Mouse (Mus musculus): ENCODE data around the gene Fyttd1. TPM values are rescaled to one million over a fixed set of nuclear protein-coding genes. Genes with fewer than 3 reads are reported as not detected.
"Not testable (repeated sequence)": the region's sequence is repeated elsewhere in the genome, so short reads cannot be mapped to it uniquely, and the experiment has no call there.

The Fyttd1 gene
- polyA plus RNA-seq, 1 experiment from 2014 or later: 108 TPM

- Histone ChIP-seq H3K4me3 (no peak overlapping the region), H3K36me3 (0 out of 2 replicates have a peak, but pooled peaks cover 12% of the 10 kb centered on the region), H3K4me1 (peaks cover under 1% of the 10 kb centered on the region), H3K27ac (no peak overlapping the region), H3K9me3 (no peaks in the 10 kb centered on the region), H3K4me2 (no peak overlapping the region), H3K27me3 (no peaks in the 10 kb centered on the region), H3K9ac (no peak overlapping the region)
- WGBS: 85% methylated on average over 3 of the region's 3 CpGs
- no peak for ATAC-seq (ENCODE audit: insufficient number of reproducible peaks, insufficient read depth, low FRiP score, low TSS enrichment, low read depth)
Measured at GRCm38 (mm10) chr16:32861813-32862385, 15.4 kb upstream of the Fyttd1 start.

- WGBS: 93% methylated on average over 4 of the region's 4 CpGs
- peaks cover 14% of the 10 kb centered on the region for H3K4me1 ChIP-seq
Measured at GRCm38 (mm10) chr16:32865401-32865800, 11.9 kb upstream of the Fyttd1 start.

GRCm38 (mm10) chr16:32866713-32867112 is 10.6 kb upstream of the Fyttd1 start:
- Histone ChIP-seq H3K4me2 (no peak overlapping the region), H3K4me1 (peaks cover 14% of the 10 kb centered on the region), H3K4me3 (peak overlapping the region; percentile 71; the same call in 1 of the 2 replicates), H3K27me3 (no peaks in the 10 kb centered on the region), H3K36me3 (0 out of 2 replicates have a peak, but pooled peaks cover 3% of the 10 kb centered on the region), H3K27ac (no peak overlapping the region), H3K9me3 (no peaks in the 10 kb centered on the region), H3K9ac (peak overlapping the region; percentile 84; the same call in 1 of the 2 replicates)
- 83% methylated on average over 5 of the region's 5 CpGs for WGBS
- ATAC-seq (ENCODE audit: insufficient number of reproducible peaks, insufficient read depth, low FRiP score, low TSS enrichment, low read depth): no peak

More at GRCm38 (mm10) chr16:32865401-32865800, 11.9 kb upstream of the Fyttd1 start:
- H3K9me3 ChIP-seq: no peaks in the 10 kb centered on the region
- H3K9ac ChIP-seq: no peak overlapping the region
- no peaks in the 10 kb centered on the region for H3K27me3 ChIP-seq
- no peak overlapping the region for H3K27ac ChIP-seq
- no peak overlapping the region for H3K4me3 ChIP-seq
- no peak overlapping the region for H3K4me2 ChIP-seq
- no peak for ATAC-seq (ENCODE audit: insufficient number of reproducible peaks, insufficient read depth, low FRiP score, low TSS enrichment, low read depth)
- 0 out of 2 replicates have a peak, but pooled peaks cover 10% of the 10 kb centered on the region for H3K36me3 ChIP-seq

GRCm38 (mm10) chr16:32867919-32868552 is 9.3 kb upstream of the Fyttd1 start:
- peak overlapping the region; percentile 84 for H3K9ac ChIP-seq
- peaks cover 14% of the 10 kb centered on the region for H3K4me1 ChIP-seq
- no peaks in the 10 kb centered on the region for H3K9me3 ChIP-seq
- H3K27ac ChIP-seq: peak overlapping the region; percentile 61
- peak overlapping the region; percentile 84 for H3K4me2 ChIP-seq
- H3K27me3 ChIP-seq: no peaks in the 10 kb centered on the region
- peak overlapping the region; percentile 71 for H3K4me3 ChIP-seq
- 0 out of 2 replicates have a peak, but pooled peaks cover 3% of the 10 kb centered on the region for H3K36me3 ChIP-seq
- under 1% methylated on average over 35 of the region's 35 CpGs for WGBS
- peak; percentile 95 for ATAC-seq (ENCODE audit: insufficient number of reproducible peaks, insufficient read depth, low FRiP score, low TSS enrichment, low read depth)

- H3K36me3 ChIP-seq: no peaks in the 10 kb centered on the region
- ATAC-seq (ENCODE audit: insufficient number of reproducible peaks, insufficient read depth, low FRiP score, low TSS enrichment, low read depth): no peak
- no peak overlapping the region for H3K4me2 ChIP-seq
- H3K27me3 ChIP-seq: no peaks in the 10 kb centered on the region
- no peak overlapping the region for H3K27ac ChIP-seq
- H3K9me3 ChIP-seq: no peaks in the 10 kb centered on the region
- peaks cover 14% of the 10 kb centered on the region for H3K4me1 ChIP-seq
- H3K9ac ChIP-seq: no peak overlapping the region
- WGBS: 57% methylated on average over 5 of the region's 5 CpGs
- no peak overlapping the region for H3K4me3 ChIP-seq
Measured at GRCm38 (mm10) chr16:32870231-32870630, 7.1 kb upstream of the Fyttd1 start.

- no peaks in the 10 kb centered on the region for H3K27me3 ChIP-seq
- no peak overlapping the region for H3K4me2 ChIP-seq
- 52% methylated on average over 3 of the region's 3 CpGs for WGBS
- no peaks in the 10 kb centered on the region for H3K9me3 ChIP-seq
- no peak overlapping the region for H3K4me3 ChIP-seq
- no peaks in the 10 kb centered on the region for H3K36me3 ChIP-seq
- H3K9ac ChIP-seq: no peak overlapping the region
- no peak for ATAC-seq (ENCODE audit: insufficient number of reproducible peaks, insufficient read depth, low FRiP score, low TSS enrichment, low read depth)
- peaks cover 8% of the 10 kb centered on the region; the same call in 1 of the 2 replicates for H3K4me1 ChIP-seq
- no peak overlapping the region for H3K27ac ChIP-seq
Measured at GRCm38 (mm10) chr16:32873366-32873765, 3.9 kb upstream of the Fyttd1 start.

GRCm38 (mm10) chr16:32875281-32875680 is 2.0 kb upstream of the Fyttd1 start:
- not testable (repeated sequence) for H3K9me3 ChIP-seq; H3K27me3 ChIP-seq; H3K4me3 ChIP-seq; H3K4me2 ChIP-seq; H3K9ac ChIP-seq; ATAC-seq (ENCODE audit: insufficient number of reproducible peaks, insufficient read depth, low FRiP score, low TSS enrichment, low read depth); H3K36me3 ChIP-seq; H3K27ac ChIP-seq
- 52% methylated on average over 1 of the region's 1 CpGs for whole genome bisulfite sequencing
- peaks cover 14% of the 10 kb centered on the region for H3K4me1 ChIP-seq

- 92% methylated on average over 3 of the region's 3 CpGs for WGBS
Measured at GRCm38 (mm10) chr16:32875847-32876246, 1.5 kb upstream of the Fyttd1 start.

GRCm38 (mm10) chr16:32876831-32877230 is 469 bp upstream of the Fyttd1 start:
- Histone ChIP-seq H3K4me2 (peak overlapping the region; percentile 78), H3K9ac (peak overlapping the region; percentile 93), H3K9me3 (no peaks in the 10 kb centered on the region), H3K27me3 (no peaks in the 10 kb centered on the region), H3K27ac (peak overlapping the region; percentile 87; the same call in 1 of the 2 replicates), H3K4me3 (peak overlapping the region; percentile 81), H3K36me3 (0 out of 2 replicates have a peak, but pooled peaks cover 6% of the 10 kb centered on the region), H3K4me1 (peaks cover 14% of the 10 kb centered on the region)
- ATAC-seq (ENCODE audit: insufficient number of reproducible peaks, insufficient read depth, low FRiP score, low TSS enrichment, low read depth): no peak
- WGBS: 24% methylated on average over 9 of the region's 9 CpGs

More at GRCm38 (mm10) chr16:32875847-32876246, 1.5 kb upstream of the Fyttd1 start:
- H3K36me3 ChIP-seq: 0 out of 2 replicates have a peak, but pooled peaks cover 6% of the 10 kb centered on the region
- ATAC-seq (ENCODE audit: insufficient number of reproducible peaks, insufficient read depth, low FRiP score, low TSS enrichment, low read depth): no peak
- H3K9me3 ChIP-seq: no peaks in the 10 kb centered on the region
- H3K4me1 ChIP-seq: peaks cover 14% of the 10 kb centered on the region
- H3K9ac ChIP-seq: no peak overlapping the region; the same call in 1 of the 2 replicates
- no peak overlapping the region for H3K4me3 ChIP-seq
- no peak overlapping the region for H3K27ac ChIP-seq
- no peaks in the 10 kb centered on the region for H3K27me3 ChIP-seq
- H3K4me2 ChIP-seq: no peak overlapping the region

GRCm38 (mm10) chr16:32878157-32878598 is 878 bp downstream of the Fyttd1 start:
- peak overlapping the region; percentile 93 for H3K9ac ChIP-seq
- H3K4me2 ChIP-seq: peak overlapping the region; percentile 78
- 0 out of 2 replicates have a peak, but pooled peaks cover 6% of the 10 kb centered on the region for H3K36me3 ChIP-seq
- peak overlapping the region; percentile 87; the same call in 1 of the 2 replicates for H3K27ac ChIP-seq
- H3K4me3 ChIP-seq: peak overlapping the region; percentile 81
- peaks cover 14% of the 10 kb centered on the region for H3K4me1 ChIP-seq
- no peaks in the 10 kb centered on the region for H3K9me3 ChIP-seq
- peak; percentile 45; the same call in 1 of the 2 replicates for ATAC-seq (ENCODE audit: insufficient number of reproducible peaks, insufficient read depth, low FRiP score, low TSS enrichment, low read depth)
- H3K27me3 ChIP-seq: no peaks in the 10 kb centered on the region
- 1% methylated on average over 33 of the region's 34 CpGs for WGBS

GRCm38 (mm10) chr16:32878972-32879926 is 1.9 kb downstream of the Fyttd1 start:
- Histone ChIP-seq H3K27ac (no peak overlapping the region), H3K4me3 (peak overlapping the region; percentile 81), H3K27me3 (no peaks in the 10 kb centered on the region), H3K9me3 (no peaks in the 10 kb centered on the region), H3K4me1 (peaks cover 14% of the 10 kb centered on the region), H3K4me2 (peak overlapping the region; percentile 78), H3K9ac (peak overlapping the region; percentile 93; the same call in 1 of the 2 replicates), H3K36me3 (0 out of 2 replicates have a peak, but pooled peaks cover 6% of the 10 kb centered on the region)
- WGBS: 88% methylated on average over 14 of the region's 14 CpGs
- no peak for ATAC-seq (ENCODE audit: insufficient number of reproducible peaks, insufficient read depth, low FRiP score, low TSS enrichment, low read depth)
